Mouse (Mus musculus) midbrain, postnatal 0 days (tissue): ENCODE measurements at regions not wholly inside any gene's neighbourhood (a gene's known extent, or its start where the extent isn't known, plus 50 kb on each side); places are given as distances from the start of the nearest gene placed in this dataset.

Experiments used
- ATAC-seq: fragments of 200-750 bp; cut with Nextera tagmentation; 2 replicates; pipeline ENCODE4 v1.8.0; 2017; ENCODE audit warnings: moderate number of reproducible peaks, mild to moderate bottlenecking, moderate TSS enrichment, moderate library complexity; ENCODE audit not compliant: low FRiP score
- DNase-seq: peaks from one replicate; pipeline ENCODE4 v3.0.0-alpha.2; 2015; ENCODE audit warnings: low spot score
- H3K27ac ChIP-seq: fragments of 300-500 bp; sonication (generic); 2 replicates; pipeline ENCODE4 v1.5.1; 2014; ENCODE audit warnings: low read depth, mild to moderate bottlenecking, low read length, mixed read lengths
- H3K27me3 ChIP-seq: fragments of 300-500 bp; sonication (generic); 2 replicates; pipeline ENCODE4 v1.6.1; 2014; ENCODE audit warnings: low read length, control low read depth, mixed read lengths; ENCODE audit not compliant: insufficient read depth
- H3K36me3 ChIP-seq: fragments of 300-500 bp; sonication (generic); 2 replicates; pipeline ENCODE4 v1.6.1; 2014; ENCODE audit warnings: low read length, control low read depth, mixed read lengths; ENCODE audit not compliant: insufficient read depth
- H3K4me1 ChIP-seq: fragments of 300-500 bp; sonication (generic); 2 replicates; pipeline ENCODE4 v1.6.1; 2014; ENCODE audit warnings: mild to moderate bottlenecking, control low read depth, antibody characterized with exemption, low read length, mixed read lengths; ENCODE audit not compliant: insufficient read depth
- H3K4me2 ChIP-seq: fragments of 300-500 bp; sonication (generic); 2 replicates; pipeline ENCODE4 v1.6.1; 2014; ENCODE audit warnings: low read depth, mild to moderate bottlenecking, low read length, mixed read lengths; ENCODE audit not compliant: poor library complexity, severe bottlenecking
- H3K4me3 ChIP-seq: fragments of 300-500 bp; sonication (generic); 2 replicates; pipeline ENCODE4 v1.5.1; 2014; ENCODE audit warnings: low read depth, mild to moderate bottlenecking, low read length, moderate library complexity
- H3K9ac ChIP-seq: fragments of 300-500 bp; sonication (generic); replicated peaks from 2 replicates; pipeline ENCODE4 v1.6.1; 2014; ENCODE audit warnings: mild to moderate bottlenecking, low read length, moderate library complexity, mixed read lengths; ENCODE audit not compliant: poor library complexity, severe bottlenecking
- H3K9me3 ChIP-seq: fragments of 300-500 bp; sonication (generic); 2 replicates; pipeline ENCODE4 v1.6.1; 2016; ENCODE audit warnings: low read length, control low read depth
- CTCF ChIP-seq: IDR thresholded peaks from 2 replicates; pipeline ENCODE4 v1.5.1; 2016; ENCODE audit warnings: antibody characterized with exemption, mild to moderate bottlenecking
- WGBS: fragments of 180-500 bp; shearing (Covaris S2); extraction: QIAGEN DNeasy Blood & Tissue Kit; methylation state at CpG from one replicate; pipeline ENCODE4 v1.1.7; 2014; 5-methylcytosine and 5-hydroxymethylcytosine counted together

DNA sequence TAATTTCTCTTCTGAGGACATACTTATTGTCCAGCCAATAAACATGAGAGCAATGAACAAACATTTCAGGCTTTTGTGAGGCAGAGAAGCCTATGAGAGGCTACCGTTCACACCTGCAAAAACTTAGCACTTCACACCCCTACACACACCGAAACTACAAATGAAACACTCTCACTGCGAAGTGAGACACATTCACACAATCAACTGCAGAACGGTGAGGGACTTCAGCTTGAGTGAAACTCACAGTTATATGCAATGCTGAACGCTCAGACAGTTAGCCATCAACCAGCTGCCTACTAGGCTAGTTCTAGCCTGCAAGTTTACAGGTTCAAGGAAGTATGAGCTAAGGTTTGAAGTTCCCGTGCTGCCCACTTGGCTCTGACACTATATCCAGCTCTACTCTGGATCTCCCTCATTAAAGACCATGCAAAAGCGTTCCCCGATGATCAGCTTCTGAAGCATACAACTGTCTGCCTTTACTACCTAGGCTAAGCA lies 75.4 kb upstream of the Rasgrp1 start:
- no peak overlapping the region for H3K9ac ChIP-seq
- no peaks in the 10 kb centered on the region for H3K36me3 ChIP-seq
- H3K4me2 ChIP-seq = no peak overlapping the region
- no peaks in the 10 kb centered on the region for H3K27me3 ChIP-seq
- ATAC-seq (no peak), DNase-seq (no peak)
- WGBS = 93% methylated on average over 8 of the region's 8 CpGs
- TF ChIP-seq CTCF = no peak
- no peak overlapping the region for H3K27ac ChIP-seq
- H3K9me3 ChIP-seq = no peaks in the 10 kb centered on the region
- H3K4me1 ChIP-seq = no peaks in the 10 kb centered on the region
- no peak overlapping the region for H3K4me3 ChIP-seq

DNA sequence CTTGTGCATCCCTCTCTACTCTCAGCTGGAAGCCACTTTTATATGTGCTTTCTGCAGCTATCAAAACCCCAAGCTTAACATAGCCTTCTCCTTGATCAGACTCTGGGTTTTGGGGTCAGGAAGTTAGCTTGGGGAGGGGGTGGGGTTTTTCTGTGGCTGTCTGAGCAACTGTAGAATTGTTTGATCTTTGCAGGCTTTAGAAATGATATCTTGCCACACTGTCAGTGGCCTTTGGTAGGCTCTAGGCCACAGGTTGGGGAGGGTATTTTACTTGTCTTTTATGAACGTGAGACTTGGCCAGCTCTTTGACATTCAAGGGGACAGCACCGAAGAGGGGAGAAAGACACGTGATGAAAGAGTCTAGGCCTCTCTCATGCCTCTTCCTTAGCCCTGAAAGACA lies 75.9 kb upstream of the Rasgrp1 start:
- ATAC-seq (no peak), DNase-seq (no peak)
- H3K27ac ChIP-seq = no peak overlapping the region
- H3K27me3 ChIP-seq = no peaks in the 10 kb centered on the region
- H3K4me3 ChIP-seq = no peak overlapping the region
- WGBS = 71% methylated on average over 3 of the region's 3 CpGs
- H3K36me3 ChIP-seq = no peaks in the 10 kb centered on the region
- H3K9me3 ChIP-seq = no peaks in the 10 kb centered on the region
- no peaks in the 10 kb centered on the region for H3K4me1 ChIP-seq
- no peak for TF ChIP-seq CTCF
- no peak overlapping the region for H3K4me2 ChIP-seq
- H3K9ac ChIP-seq = no peak overlapping the region

GRCm38 (mm10) chr2:117421376-117421775 lies 78.6 kb upstream of the Rasgrp1 start:
- Histone ChIP-seq H3K9ac (no peak overlapping the region), H3K36me3 (no peaks in the 10 kb centered on the region), H3K4me1 (no peaks in the 10 kb centered on the region), H3K4me2 (no peak overlapping the region), H3K9me3 (no peaks in the 10 kb centered on the region), H3K27ac (no peak overlapping the region), H3K27me3 (no peaks in the 10 kb centered on the region), H3K4me3 (no peak overlapping the region)
- DNase-seq = no peak
- WGBS = 79% methylated on average over 4 of the region's 4 CpGs
- no peak for TF ChIP-seq CTCF
- no peak for ATAC-seq

GRCm38 (mm10) chr2:117422756-117423155 lies 80.0 kb upstream of the Rasgrp1 start:
- no peaks in the 10 kb centered on the region for H3K9me3 ChIP-seq
- WGBS = 74% methylated on average over 4 of the region's 4 CpGs
- no peak overlapping the region for H3K27ac ChIP-seq
- no peaks in the 10 kb centered on the region for H3K36me3 ChIP-seq
- ATAC-seq (no peak), DNase-seq (no peak)
- H3K4me3 ChIP-seq = no peak overlapping the region
- no peak for TF ChIP-seq CTCF
- H3K4me2 ChIP-seq = no peak overlapping the region
- no peaks in the 10 kb centered on the region for H3K4me1 ChIP-seq
- H3K27me3 ChIP-seq = no peaks in the 10 kb centered on the region
- H3K9ac ChIP-seq = no peak overlapping the region

- DNase-seq (peak; percentile 61), ATAC-seq (no peak)
- H3K4me2 ChIP-seq = no peak overlapping the region
- H3K4me3 ChIP-seq = no peak overlapping the region
- TF ChIP-seq CTCF = no peak
- H3K27ac ChIP-seq = no peak overlapping the region
- H3K9ac ChIP-seq = no peak overlapping the region
- no peaks in the 10 kb centered on the region for H3K4me1 ChIP-seq
- H3K36me3 ChIP-seq = no peaks in the 10 kb centered on the region
- 41% methylated on average over 9 of the region's 9 CpGs for WGBS
- H3K9me3 ChIP-seq = no peaks in the 10 kb centered on the region
- no peaks in the 10 kb centered on the region for H3K27me3 ChIP-seq
Measured at GRCm38 (mm10) chr2:117429205-117429604, 86.4 kb upstream of the Rasgrp1 start.

- H3K4me2 ChIP-seq = no peak overlapping the region
- H3K4me3 ChIP-seq = no peak overlapping the region
- ATAC-seq (no peak), DNase-seq (no peak)
- H3K36me3 ChIP-seq = no peaks in the 10 kb centered on the region
- H3K9ac ChIP-seq = no peak overlapping the region
- no peaks in the 10 kb centered on the region for H3K9me3 ChIP-seq
- H3K27me3 ChIP-seq = no peaks in the 10 kb centered on the region
- 71% methylated on average over 6 of the region's 6 CpGs for WGBS
- H3K27ac ChIP-seq = no peak overlapping the region
- no peaks in the 10 kb centered on the region for H3K4me1 ChIP-seq
- no peak for TF ChIP-seq CTCF
Measured at GRCm38 (mm10) chr2:117432010-117432409, 89.2 kb upstream of the Rasgrp1 start.
